Mouse (Mus musculus) kidney, adult 9 months (tissue): ENCODE measurements around the gene Crb1.
A peak's percentile ranks its signal among the peaks of the same experiment; 100 is the strongest.

ENCODE experiments used
- DNase-seq: peaks from one replicate; pipeline ENCODE4 v3.0.0; 2022

Crb1 gene

DNA sequence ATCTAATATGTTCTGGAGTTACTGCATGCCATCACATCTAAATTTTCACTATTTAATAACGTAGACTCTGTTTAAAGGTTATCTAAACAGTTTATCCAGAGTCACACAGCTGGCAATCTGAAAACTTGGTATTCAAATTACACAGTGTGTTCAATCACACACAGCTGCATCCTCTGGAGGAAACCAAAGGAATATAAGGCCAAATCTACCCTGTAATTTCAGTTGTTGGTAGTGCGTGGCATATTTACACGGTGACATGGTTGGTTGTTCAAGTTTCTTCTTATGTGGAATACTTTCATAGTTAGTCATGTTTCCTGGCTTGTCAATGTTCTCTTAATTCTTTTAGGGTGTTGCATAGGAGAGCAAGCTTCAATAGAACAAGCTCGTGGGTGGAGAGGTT is 166.4 kb downstream of the Crb1 start:
- DNase-seq: no peak

- no peak for DNase-seq
These were observed 167.1 kb downstream of the Crb1 start for GRCm38 (mm10) chr1:139209796-139210195.

- DNase-seq: no peak
These were observed 170.6 kb downstream of the Crb1 start for GRCm38 (mm10) chr1:139206259-139206658.

DNA sequence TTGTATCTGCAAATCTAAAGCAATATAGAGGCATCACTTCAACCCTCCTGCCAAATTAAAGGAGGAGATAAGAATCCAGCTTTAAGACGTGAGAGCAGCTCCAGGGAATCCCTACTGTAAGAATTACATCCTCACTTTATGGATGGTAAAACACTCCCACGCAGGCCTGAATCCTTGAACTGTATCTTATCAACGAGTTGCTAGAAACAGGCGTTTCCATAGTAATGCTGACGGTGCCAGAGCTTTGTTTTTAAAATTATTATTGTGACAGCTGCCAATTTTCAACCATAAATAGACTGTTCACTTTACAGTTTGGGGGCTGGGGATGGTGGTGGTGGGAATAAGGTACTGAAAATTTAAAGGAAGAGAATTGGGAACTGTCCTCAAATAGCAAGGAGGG is 173.9 kb downstream of the Crb1 start:
- no peak for DNase-seq

- no peak for DNase-seq
These were observed 182.4 kb downstream of the Crb1 start for GRCm38 (mm10) chr1:139194428-139195028.

- no peak for DNase-seq
These were observed 182.9 kb downstream of the Crb1 start for GRCm38 (mm10) chr1:139194011-139194410.

DNA sequence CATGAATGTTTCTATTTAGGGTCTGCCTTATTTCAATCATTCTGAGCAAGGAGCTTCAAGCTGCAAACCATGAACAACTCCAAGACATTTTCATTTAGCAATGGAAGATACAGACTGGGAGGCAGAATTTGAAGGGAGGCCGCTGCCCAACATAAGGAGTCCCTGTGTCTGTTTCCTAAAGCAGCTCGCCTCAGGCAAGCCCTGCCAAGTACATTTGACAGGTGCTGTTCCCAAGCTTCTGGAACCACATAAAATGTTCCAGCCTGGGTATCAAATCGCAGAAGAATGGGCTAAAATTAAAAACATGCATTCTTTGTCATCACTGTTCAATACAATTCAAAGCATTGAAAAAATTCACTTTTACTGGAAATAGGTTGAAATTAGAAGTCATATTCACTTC is 184.3 kb downstream of the Crb1 start:
- no peak for DNase-seq

DNA sequence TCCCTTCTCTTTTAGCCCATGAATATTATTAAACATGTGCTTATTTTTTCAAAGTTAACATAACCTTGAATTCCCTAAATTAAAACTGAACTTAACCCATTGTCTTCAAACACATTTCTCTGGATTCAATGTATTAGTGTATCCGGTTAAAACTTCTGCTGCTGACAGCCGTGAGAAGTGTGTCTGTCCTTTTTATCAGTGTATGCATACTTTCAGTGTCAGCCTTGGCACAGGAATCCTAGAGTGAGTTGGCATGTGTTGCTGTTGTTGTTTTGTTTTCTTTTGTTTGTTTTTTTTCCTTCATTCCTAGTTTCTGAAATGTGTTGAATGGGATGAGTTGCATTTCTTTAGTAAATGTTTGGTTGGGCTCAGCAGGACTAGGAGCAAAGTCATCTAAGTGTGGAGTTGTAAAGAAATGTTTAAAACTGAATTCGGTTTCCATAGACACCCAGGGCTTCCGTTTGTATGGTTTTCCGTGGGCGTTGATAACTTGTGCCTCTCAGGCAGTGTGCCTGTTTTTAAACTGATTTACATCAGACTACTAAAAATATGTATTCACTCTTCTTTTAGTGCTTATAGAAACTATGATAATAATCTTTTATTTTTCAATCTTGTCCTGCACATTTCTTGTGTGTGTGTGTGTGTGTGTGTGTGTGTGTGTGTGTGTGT is 196.3 kb downstream of the Crb1 start:
- no peak for DNase-seq

- no peak for DNase-seq
These were observed 197.2 kb downstream of the Crb1 start for GRCm38 (mm10) chr1:139179707-139180106.

GRCm38 (mm10) chr1:139174058-139174832 is 202.7 kb downstream of the Crb1 start:
- DNase-seq: no peak

- peak; percentile 42 for DNase-seq
These were observed 214.1 kb downstream of the Crb1 start for GRCm38 (mm10) chr1:139162814-139163213.

DNA sequence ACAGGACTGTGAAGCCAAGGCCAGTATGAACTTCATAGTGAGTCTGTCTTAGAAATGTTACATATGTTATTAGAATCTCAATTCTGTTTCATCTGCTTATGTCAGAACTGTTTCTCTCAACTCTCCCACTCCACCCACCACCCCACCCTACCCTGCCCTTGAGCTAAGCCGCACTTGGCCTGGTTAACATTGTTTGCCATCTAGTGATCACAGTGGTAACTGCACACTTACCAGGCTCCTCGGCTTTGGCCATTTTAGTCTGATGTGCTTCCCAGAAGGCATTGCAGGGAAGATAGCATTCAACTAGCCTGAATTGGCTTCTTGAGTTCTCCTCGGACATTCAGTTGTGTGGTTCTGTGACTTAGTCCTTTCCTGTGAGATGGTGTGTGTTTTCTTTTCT is 215.3 kb downstream of the Crb1 start:
- peak; percentile 8 for DNase-seq

DNA sequence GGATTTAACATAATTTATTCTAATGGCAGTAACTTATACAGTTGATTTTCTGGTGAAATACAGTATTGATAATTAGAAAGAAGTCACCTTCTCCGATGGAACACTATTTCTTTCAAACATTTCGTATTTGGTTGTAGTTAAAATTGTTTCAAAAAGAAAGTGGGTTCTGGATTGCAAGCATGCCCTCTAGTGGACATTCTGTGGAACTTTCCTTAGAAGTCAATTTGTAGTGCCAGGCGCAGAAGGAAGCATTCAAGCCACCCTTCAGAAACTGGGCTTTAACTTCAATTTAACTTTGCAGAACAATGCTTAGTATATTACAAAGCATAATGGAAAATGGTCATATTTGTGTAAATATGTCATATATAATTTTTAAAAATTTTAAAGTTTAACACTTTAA is 220.5 kb downstream of the Crb1 start:
- peak; percentile 35 for DNase-seq

- no peak for DNase-seq
These were observed 223.4 kb downstream of the Crb1 start for GRCm38 (mm10) chr1:139153493-139153892.

- DNase-seq: no peak
These were observed 223.9 kb downstream of the Crb1 start for GRCm38 (mm10) chr1:139153006-139153405.
